Mouse (Mus musculus): ENCODE measurements around the gene Arhgef28.

Gene Arhgef28

DNA sequence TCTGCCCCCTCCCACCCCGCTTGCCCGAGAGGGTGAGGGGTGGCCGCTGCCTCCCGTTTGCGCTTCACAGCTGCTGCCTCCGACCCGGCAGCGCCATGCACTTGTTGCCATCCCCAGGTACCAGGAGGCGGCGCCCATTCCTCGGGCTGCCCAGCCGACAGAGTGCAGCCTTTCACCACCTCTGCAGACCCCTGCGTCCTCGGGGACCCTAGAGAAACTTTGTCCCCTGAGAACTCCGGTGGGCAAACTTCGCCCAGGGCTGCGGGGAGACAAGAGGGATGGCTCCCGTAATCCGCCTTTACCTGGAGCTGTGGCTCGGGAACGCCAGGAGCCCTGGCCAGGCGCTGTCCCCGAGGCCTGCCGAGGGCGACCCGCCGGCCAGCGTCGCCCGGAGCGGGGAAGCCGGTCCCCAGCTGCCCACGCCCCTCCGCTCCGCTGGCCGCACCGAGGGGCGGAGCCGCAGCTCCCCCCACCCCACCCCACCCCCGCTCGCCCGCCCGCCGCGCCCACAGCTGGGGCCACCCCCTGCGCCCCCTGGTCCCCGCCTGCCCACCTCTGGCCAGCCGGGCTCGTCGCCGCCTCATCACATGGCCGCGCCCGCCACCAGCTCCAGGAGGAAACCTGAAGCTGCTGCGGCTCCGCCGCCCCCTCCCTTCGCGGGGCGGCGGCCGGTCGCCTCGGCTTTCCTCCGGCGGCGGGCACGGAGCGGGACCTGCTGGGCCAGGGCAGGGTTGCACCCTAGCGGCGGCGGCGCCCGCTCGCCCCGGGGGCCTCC is at the start of gene Arhgef28:
Gene Arhgef28, minus strand, starts transcription at position 669 of the 775 bp plus-strand sequence.
- DNase-seq (ENCODE audit: low spot score in 2 of 2) = peak; percentile 29 to 59

DNA sequence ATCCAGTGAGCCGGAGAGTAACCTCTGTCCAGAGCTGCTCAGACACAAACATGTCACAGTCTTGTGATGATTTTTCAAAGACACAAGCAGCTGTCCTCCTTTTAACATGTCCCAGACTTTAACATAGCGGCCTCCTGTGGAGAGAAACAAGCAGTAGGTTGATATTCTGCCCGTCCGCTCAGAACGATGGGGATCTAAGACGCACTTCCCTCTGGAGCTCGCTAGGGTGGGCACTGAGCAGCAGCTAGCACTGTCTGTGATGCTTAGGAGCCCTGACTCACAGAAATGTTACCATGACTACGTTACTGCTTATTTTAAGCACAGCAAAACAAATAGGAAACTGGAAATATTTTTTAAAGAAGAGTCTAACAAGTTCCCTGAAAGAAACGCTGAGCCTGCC is 48.7 kb upstream of the Arhgef28 start:
- no peak for DNase-seq (ENCODE audit: low spot score in 2 of 2)

DNA sequence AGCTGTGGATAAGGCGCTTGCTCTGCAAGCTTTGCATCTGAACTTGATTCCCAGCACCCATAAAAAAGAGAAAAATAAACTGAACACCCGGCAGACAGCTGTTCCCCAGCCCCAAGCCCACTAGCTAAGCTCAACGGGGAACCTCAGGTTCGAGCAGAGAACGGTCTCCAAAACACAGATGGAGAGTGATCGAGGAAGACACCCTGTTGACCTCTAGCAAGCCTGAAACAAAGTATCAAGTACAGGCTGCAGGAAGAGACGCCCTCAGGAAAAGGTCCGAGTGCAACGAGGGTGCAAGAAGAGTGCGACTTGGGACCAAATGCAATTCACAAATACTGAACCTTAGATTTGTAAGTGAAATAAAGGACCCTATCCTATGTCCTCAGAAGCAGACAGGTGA is 43.4 kb upstream of the Arhgef28 start:
- no peak for DNase-seq (ENCODE audit: low spot score in 2 of 2)

DNA sequence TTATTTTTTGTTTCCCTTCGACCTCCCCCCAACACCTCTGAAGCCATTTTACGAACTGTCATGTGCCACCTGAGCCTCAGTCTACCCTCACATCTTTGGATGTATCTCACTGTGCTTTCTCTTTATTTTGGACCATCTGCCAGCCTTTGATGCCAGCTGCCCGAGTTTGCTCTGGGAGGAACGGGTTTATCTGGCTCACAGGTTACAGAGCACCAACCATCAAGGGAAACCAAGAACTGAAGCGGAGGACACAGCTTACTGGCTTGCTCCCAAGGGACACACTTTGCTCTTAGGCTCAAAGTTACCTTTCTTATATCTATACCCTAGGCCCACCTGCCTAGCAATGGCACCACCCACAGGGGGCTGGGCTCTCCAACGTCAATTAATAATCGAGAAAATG is 39.1 kb upstream of the Arhgef28 start:
- DNase-seq (ENCODE audit: low spot score in 2 of 2) = no peak

DNA sequence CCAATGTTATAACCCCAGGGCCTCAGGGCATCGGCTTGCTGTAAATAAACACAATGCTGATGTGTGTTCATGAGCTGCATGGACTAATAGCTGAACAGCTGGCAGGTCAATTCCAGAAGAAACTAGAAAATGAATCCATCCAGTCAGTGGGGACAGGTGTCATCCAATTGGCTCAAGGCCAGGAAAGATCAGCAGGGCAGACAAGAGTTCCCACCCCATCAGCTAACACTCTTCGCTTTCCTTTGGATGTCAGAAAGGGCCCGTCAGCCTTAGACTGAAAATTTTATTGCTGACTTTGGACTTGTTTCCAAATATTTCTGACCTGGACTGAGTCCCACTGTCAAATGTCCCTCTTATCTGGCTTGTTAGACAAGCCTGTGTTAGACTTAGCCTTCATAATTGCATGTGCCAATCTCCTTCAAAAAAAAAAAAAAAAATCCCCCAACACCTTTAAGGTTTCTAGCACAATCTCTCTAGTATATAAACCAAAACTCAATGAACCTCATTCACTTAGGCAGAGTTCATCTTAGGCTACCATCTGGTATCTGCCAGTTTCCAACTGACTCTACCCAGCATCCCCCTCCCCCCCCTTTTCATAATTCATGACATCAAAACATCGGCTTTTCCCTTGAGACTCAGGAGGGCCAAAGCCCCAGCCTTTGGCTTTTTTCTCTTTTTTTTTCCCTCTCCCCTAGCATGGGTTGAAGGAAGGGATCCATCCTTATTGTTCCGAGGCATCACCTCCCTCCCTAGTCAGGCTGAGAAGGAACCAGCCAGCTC is 38.5 kb upstream of the Arhgef28 start:
- DNase-seq (ENCODE audit: low spot score in 2 of 2) = no peak

DNA sequence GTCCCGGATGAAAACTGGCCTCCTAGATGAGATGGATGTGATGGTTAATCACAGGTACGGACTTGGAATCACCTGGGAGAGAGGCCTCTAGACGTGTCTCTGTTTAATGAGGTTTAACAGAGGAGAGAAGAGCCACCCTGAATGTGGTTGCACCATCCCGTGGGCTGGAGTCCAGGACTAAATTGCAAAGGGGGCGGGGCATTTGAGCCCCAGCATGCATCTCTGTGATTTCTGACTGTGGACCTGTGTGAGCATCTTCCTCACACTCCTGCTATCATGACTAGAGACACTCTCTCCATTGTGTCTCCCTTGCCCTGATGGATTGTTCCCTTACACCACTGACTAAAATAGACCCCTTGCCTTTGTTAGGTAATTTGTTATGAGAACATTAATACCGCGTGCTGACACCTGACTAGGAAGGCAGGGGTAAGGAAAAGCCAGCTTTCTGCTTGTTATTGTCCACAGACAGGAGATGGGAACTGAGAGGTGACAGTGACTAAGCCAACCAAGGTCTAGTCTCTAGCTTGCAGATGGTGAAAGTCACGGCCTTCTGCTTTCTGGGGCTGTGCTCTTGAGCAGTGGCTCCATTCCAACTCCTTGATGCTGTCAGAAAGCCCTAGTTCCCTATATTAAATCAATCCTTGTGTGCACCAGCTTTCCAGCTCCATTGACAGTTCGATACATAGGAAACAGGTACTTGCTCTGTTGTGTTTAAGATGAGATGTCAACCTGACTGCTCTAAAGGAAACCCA is 35.5 kb upstream of the Arhgef28 start:
- no peak for DNase-seq (ENCODE audit: low spot score in 2 of 2)

DNA sequence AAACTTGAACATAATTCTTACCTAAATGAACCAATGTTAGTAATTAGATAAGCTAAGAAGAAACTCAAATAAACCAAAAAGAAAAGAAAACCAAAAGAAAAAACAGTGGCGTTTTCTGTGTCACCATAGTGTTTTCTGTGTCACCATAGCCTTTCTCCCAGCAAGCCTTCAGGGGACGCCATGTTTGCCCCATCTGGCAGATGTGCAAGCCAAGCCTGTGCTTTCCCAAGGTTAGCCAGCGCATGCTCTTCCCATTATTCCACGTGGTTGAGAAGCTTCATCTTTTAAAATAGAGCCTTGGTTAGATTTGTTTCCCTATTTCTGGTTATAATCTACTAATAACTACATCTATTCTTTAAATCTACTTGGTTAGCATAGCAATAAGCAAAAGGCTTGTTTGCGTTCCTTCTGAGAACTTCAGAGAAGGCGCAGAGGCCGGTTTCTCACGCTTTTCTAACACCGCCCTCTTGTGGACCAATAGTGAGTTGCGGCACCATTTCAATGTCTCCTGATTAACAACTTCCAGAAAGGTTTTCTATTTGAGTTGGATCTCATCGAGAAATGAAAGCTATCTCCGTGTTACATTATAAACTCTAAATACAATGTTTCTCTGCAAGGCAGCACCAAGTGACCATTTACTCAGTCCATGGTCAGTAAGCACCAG is 33.9 kb upstream of the Arhgef28 start:
- DNase-seq (ENCODE audit: low spot score in 2 of 2) = peak; percentile 33 to 71

DNA sequence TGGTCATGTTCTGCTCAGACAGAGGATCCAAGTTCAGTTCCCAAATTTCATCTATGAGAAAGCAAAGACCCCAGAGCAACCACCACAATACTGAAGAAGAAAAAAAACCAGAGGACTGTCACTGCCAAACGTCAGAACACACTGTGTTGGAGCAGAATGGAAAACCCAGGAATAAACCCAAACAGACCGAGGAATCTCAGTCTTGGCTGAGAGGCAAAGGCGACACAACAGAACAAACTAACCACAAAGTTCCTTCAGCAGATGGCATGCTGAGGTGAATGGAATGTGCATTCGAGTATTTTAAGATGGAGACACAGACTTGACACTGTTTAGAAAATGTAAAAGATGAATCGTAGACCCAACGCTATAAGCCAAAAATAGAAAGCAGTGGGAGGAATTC is 29.2 kb upstream of the Arhgef28 start:
- no peak for DNase-seq (ENCODE audit: low spot score in 2 of 2)

DNA sequence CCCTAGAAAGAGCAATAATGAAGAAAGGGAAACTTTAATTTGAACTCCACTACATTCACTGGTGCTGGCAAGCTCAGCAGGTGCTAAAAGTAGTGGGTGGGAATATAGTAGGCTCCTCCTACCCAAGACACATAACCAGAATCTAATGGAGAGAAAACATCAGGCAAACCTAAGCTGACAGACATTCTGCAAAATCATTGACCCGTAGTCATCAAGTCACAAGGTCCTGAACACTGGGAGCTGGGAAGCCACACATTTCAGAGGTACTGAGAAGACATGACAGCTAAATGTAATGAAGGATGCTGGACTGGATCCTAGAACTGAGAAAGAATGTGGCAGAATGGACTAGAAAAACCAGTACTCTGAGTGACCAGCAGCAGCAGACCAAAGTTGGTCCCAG is 24.3 kb upstream of the Arhgef28 start:
- DNase-seq (ENCODE audit: low spot score in 2 of 2) = no peak

DNA sequence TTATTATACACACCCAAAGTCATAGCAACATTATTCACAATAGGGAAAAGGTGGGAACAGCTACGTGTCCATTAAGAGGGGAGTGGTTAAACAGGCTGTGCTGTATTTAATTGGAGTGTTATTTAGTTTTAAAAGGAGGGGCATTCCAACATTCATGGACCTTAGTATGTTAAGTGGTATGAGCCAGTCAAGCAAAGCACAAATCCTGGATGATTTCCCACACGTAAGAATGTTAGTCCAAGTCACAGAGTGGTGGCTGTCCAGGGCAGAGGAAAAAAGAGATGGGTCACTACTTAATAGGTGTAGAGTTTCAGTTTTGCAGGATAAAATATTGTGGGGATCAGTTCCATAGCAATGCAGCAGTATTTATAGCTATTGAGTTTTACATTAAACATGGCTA is 20.0 kb upstream of the Arhgef28 start:
- no peak for DNase-seq (ENCODE audit: low spot score in 2 of 2)

DNA sequence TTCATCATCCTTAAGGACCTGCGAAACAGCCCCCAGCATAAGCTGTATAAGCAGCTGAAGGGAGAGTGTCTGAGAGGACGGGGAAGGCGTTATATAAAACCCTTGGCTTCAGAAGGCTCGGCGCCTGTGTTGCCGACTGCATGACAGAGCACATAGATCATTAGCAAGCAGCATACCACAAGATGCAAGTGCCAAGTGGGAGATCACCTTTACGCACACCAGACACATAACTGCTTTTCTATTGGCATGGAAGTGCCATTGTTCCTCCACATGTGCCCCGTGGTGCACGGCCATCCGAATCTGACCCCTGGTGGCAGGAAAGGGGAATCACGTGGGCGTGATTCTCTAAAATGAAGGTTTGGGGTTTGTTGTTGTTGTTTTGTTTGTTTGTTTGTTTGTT is 16.6 kb upstream of the Arhgef28 start:
- peak in 1 of 2 experiments; percentile 30 for DNase-seq (ENCODE audit: low spot score in 2 of 2)

DNA sequence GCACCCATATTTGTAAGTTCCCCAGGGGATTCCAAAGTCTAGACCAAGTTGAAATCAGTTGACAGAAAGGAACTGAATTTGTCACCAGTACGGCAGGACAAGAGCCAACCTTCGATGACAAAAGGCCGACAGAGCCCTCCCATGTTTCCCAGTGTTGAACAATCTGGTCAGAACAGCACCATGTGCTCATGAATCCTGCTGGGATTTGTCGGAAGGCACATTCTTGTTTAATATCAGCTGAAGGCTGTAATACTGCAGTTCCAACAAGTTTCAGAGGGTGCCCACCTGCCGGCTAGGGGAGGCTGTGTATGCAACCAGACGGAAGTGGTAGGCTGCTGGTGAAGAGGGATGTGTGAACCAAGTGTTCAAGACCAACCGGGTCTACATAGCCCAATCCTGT is 3.9 kb upstream of the Arhgef28 start:
- no peak for DNase-seq (ENCODE audit: low spot score in 2 of 2)

DNA sequence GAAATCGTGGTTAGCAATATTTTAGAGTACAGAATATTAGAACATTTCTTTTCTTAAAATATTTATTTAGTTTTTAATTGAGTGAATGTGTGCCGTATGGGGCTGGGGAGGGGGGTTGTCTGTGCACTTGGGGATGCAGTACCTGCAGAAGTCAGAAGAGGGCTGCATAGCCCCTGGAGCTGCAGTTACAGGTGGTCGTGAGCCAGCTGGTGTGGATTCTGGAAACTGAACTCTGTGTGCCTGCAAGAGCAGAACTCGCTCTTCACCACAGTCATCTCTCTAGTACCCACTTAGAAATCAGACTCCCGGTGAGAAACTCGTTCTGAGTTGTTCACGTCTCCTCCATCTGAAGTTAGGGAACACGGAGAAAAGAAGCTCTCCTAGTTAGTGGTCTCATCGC is 2.6 kb upstream of the Arhgef28 start:
- no peak for DNase-seq (ENCODE audit: low spot score in 2 of 2)

DNA sequence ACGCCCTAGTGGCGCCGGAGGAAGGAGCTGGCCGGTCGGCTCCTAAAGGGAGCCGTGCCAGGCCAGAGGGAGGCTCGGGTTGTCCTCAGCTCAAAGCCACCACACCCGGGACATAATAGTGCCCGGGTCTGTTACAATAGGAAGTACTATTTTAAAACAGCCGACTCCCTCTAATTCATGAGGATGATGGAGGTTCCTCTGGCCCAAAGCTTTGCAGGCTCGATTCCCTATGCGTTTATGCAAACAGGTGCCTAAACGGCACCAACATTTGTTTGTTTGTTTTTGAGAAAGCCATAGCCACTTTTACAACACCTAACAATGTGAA is 269 bp upstream of the Arhgef28 start:
- DNase-seq (ENCODE audit: low spot score in 2 of 2) = no peak

DNA sequence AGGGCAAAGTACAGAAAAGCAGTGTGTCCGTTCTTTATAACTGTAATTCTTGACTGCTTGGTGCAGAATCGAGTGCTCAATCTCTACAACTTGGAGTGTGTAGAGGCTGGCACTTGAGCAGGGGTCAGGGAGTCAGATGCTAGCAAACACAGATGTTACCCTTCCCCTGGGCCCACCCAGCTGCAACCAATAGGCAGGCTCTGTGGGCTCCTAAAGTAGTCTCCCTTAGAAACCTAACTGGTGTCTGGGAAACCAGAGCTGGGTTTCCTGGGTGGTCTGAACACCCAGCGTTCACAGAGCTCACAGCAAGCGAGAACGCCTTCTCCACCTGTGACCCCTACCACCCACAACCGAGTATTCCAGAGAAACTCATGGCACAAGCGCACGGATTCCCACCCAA is 1.1 kb downstream of the Arhgef28 start:
- DNase-seq (ENCODE audit: low spot score in 2 of 2) = no peak

DNA sequence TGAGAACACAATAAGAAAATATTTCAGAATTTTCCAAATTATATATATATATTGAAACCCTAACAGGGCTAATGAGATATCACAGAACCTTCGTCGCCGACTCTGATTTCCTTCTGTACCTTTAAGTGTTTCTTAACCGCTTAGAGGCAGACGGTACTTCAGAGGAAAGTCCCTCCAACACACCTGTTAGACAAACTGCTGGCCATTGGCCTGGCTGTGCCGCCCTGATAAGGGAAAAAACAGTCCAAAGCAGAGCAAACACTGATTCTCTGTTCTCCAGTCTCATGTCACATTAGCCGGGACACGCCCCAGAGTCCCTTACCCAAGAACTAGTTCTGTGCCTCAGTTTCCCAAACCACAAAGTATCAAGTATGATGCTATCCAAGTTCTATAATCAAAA is 1.9 kb downstream of the Arhgef28 start:
- no peak for DNase-seq (ENCODE audit: low spot score in 2 of 2)

DNA sequence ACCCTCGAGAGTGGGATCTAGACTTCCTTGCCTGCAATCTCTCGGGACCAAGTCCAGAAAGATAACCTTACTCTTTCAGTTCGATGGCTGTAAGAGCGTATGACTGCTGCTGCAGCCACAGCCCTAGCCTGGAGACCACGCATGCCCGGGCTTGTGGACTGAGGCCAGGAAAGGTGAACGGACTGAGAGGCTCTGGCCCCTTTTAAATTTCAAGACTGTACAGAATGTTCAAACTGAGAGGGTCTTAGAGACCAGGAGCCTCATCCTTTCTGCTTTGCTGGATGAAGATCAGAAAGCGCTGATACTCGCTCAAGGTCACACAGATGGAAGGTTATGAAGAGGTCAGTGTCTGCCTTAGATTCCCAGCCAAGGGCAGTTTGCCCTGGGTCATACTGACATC is 4.8 kb downstream of the Arhgef28 start:
- DNase-seq (ENCODE audit: low spot score in 2 of 2) = no peak

DNA sequence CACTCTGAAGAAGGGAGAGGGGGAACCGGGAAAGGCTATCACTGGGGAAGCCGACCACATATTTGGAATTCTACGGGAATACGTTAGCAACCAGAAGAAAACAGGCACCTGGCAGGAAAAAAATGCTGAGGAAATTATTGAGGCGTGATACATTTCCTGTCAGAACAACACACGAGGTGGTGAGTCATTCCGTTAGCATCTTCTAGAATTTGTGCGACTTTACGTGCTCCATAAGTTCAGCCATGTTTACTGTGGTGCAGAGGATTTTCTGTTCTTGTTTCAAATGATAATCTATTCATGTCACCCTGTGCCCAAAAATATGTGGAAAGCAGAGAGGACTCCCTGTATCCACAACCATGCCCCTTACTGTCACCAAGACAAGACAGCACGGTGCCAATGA is 13.6 kb downstream of the Arhgef28 start:
- no peak for DNase-seq (ENCODE audit: low spot score in 2 of 2)

DNA sequence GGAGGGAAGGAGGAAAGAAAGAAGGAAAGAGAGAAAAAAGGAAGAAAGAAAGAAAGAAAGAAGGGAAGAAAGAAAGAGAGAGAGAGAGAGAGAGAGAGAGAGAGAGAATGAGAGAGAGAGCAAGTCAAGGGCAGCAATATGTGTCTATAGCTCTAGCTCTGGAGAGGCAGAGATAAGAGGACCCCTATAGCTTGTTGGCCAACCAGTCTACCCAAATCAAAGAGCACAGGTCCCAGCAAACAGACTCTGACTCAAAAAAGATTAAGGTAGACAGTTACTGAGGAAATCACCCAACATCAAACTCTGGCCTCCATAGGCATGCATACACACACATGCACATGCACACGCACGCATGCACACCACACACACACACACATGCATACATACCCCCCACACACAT is 17.7 kb downstream of the Arhgef28 start:
- DNase-seq (ENCODE audit: low spot score in 2 of 2) = no peak

DNA sequence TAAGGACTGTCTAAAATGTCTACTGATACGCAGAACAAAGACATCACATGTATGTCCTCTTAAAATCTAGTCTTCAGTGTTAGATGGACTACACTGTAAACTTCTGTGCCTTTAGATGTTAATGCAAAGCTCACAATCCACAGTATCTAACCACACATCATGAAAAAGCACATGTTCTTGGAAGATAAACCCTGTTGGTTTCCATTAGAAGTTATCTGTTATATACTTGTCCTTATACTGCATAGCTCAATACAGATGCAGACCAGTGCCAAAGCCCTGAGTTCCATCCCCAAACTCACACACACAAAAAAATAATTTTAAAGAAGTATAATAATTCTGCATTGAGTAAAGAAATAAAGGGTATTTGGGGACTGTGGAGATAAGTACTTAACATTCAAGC is 18.3 kb downstream of the Arhgef28 start:
- no peak for DNase-seq (ENCODE audit: low spot score in 2 of 2)

DNA sequence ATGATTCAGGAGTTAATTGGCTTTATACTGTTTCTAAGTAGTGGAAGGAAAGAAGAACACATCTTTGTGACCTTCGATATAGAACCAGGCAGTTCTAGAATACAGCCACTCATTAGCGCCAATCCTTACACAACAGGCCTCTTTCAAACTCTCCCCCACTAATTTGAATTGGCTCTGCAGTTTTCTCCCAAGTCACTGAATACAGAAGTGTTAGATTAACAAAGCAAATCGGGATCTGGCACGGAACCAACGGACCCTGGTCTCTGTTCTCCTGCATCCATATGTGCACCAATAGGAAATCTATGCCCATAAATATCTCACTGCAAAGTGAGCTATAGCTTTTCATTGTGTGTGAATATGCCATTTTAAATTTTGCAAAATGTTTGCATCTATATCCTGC is 20.1 kb downstream of the Arhgef28 start:
- no peak for DNase-seq (ENCODE audit: low spot score in 2 of 2)

DNA sequence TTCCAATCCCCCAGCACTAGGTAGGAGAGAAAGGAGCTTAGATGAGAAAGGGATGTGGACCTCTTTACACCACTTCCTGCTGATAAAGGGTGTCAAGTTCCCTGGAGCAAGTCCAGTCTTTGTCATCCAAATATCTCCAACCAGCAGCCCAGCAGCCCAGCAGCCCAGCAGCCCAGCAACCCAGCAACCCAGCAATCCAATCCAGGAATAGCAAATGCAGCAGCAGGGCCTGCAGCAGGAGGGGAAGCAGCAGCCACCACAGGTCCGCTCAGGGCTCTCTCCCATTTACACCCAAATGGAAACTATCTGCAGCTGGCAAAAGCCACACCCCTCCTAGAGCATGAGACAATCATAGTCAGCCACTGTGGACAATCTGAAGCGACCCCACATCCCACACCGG is 21.6 kb downstream of the Arhgef28 start:
- no peak for DNase-seq (ENCODE audit: low spot score in 2 of 2)

Data from spleen, postnatal 10 days (tissue).